Mouse (Mus musculus) liver, embryonic 11.5 days (tissue): ENCODE results near the gene Pacsin2. TPM values are rescaled to one million over a fixed set of nuclear protein-coding genes. Genes with fewer than 3 reads are reported as not detected.
A peak's percentile ranks its signal among the peaks of the same experiment; 100 is the strongest.

ENCODE experiments used
- ATAC-seq: fragments of 200-750 bp; cut with Nextera tagmentation; replicated peaks from 2 replicates; pipeline ENCODE4 v1.8.0; 2017; ENCODE audit warnings: moderate number of reproducible peaks, mild to moderate bottlenecking, moderate TSS enrichment, moderate library complexity; ENCODE audit not compliant: low FRiP score
- DNase-seq: peaks from one replicate; pipeline ENCODE4 v3.0.0-alpha.2; 2017; ENCODE audit warnings: low spot score
- H3K27ac ChIP-seq: fragments of 300-500 bp; sonication (generic); 2 replicates; pipeline ENCODE4 v1.5.1; 2014; ENCODE audit warnings: mild to moderate bottlenecking, low read depth, low read length, control low read depth
- H3K27me3 ChIP-seq: fragments of 300-500 bp; sonication (generic); replicated peaks from 2 replicates; pipeline ENCODE4 v1.6.1; 2014; ENCODE audit warnings: low read length, mixed read lengths; ENCODE audit not compliant: control insufficient read depth, insufficient read depth
- H3K36me3 ChIP-seq: fragments of 300-500 bp; sonication (generic); 2 replicates; pipeline ENCODE4 v1.6.1; 2014; ENCODE audit warnings: mild to moderate bottlenecking, low read length, moderate library complexity, mixed read lengths; ENCODE audit not compliant: control insufficient read depth, insufficient read depth
- H3K4me1 ChIP-seq: fragments of 300-500 bp; sonication (generic); replicated peaks from 2 replicates; pipeline ENCODE4 v1.6.1; 2014; ENCODE audit warnings: low read length, mixed read lengths; ENCODE audit not compliant: control insufficient read depth, insufficient read depth
- H3K4me2 ChIP-seq: fragments of 300-500 bp; sonication (generic); 2 replicates; pipeline ENCODE4 v1.6.1; 2014; ENCODE audit warnings: mild to moderate bottlenecking, control low read depth, moderate library complexity
- H3K4me3 ChIP-seq: fragments of 300-500 bp; sonication (generic); 2 replicates; pipeline ENCODE4 v1.5.1; 2014; ENCODE audit warnings: low read depth, low read length, control low read depth
- H3K9ac ChIP-seq: fragments of 300-500 bp; sonication (generic); 2 replicates; pipeline ENCODE4 v1.6.1; 2014; ENCODE audit warnings: low read depth, low read length, control low read depth
- H3K9me3 ChIP-seq: fragments of 300-500 bp; sonication (generic); 2 replicates; pipeline ENCODE4 v1.6.1; 2016; ENCODE audit warnings: low read length, inconsistent platforms, mixed read lengths; ENCODE audit not compliant: control insufficient read depth
- WGBS: fragments of 180-500 bp; shearing (Covaris S2); extraction: QIAGEN DNeasy Blood & Tissue Kit; methylation state at CpG from one replicate; pipeline ENCODE4 v1.1.7; 2014; 5-methylcytosine and 5-hydroxymethylcytosine counted together
- polyA plus RNA-seq: library from polyadenylated mRNA; unstranded; fragments of >200 nt; fragmentation: Nextera tagmentation; extraction: Ambion mirVana; gene quantifications from 2 replicates; pipeline ENCODE4 v1.2.1, GENCODE M21; 2014

The Pacsin2 gene
- polyA plus RNA-seq, 1 experiment from 2014 or later: 82.9 TPM

- Histone ChIP-seq H3K27ac (no peak overlapping the region), H3K27me3 (no peaks in the 10 kb centered on the region), H3K4me3 (no peak overlapping the region), H3K4me1 (peaks cover 13% of the 10 kb centered on the region), H3K9me3 (no peaks in the 10 kb centered on the region), H3K4me2 (no peak overlapping the region), H3K9ac (no peak overlapping the region), H3K36me3 (no peaks in the 10 kb centered on the region)
- WGBS: 76% methylated on average over 3 of the region's 3 CpGs
- ATAC-seq: no peak
- no peak for DNase-seq
Observed at GRCm38 (mm10) chr15:83360140-83360539, 104.3 kb downstream of the Pacsin2 start.

- 91% methylated on average over 1 of the region's 1 CpGs for WGBS
- DNase-seq: no peak
- no peaks in the 10 kb centered on the region for H3K9me3 ChIP-seq
- H3K27ac ChIP-seq: no peak overlapping the region
- no peak overlapping the region for H3K9ac ChIP-seq
- no peaks in the 10 kb centered on the region for H3K4me1 ChIP-seq
- no peaks in the 10 kb centered on the region for H3K27me3 ChIP-seq
- H3K4me2 ChIP-seq: no peak overlapping the region
- no peak for ATAC-seq
- H3K36me3 ChIP-seq: no peaks in the 10 kb centered on the region
- H3K4me3 ChIP-seq: no peak overlapping the region
Observed at GRCm38 (mm10) chr15:83358476-83358875, 105.9 kb downstream of the Pacsin2 start.

- H3K27ac ChIP-seq: no peak overlapping the region
- H3K36me3 ChIP-seq: no peaks in the 10 kb centered on the region
- H3K9me3 ChIP-seq: no peaks in the 10 kb centered on the region
- H3K4me2 ChIP-seq: no peak overlapping the region
- ATAC-seq (no peak), DNase-seq (no peak)
- H3K4me1 ChIP-seq: peaks cover 11% of the 10 kb centered on the region
- H3K27me3 ChIP-seq: no peaks in the 10 kb centered on the region
- WGBS: 88% methylated on average over 4 of the region's 4 CpGs
- no peak overlapping the region for H3K9ac ChIP-seq
- no peak overlapping the region for H3K4me3 ChIP-seq
Observed at GRCm38 (mm10) chr15:83351546-83351945, 112.9 kb downstream of the Pacsin2 start.

GRCm38 (mm10) chr15:83350859-83351258 lies 113.5 kb downstream of the Pacsin2 start:
- Histone ChIP-seq H3K9ac (peak overlapping the region; percentile 82; the same call in 1 of the 2 replicates), H3K27ac (no peak overlapping the region), H3K9me3 (no peaks in the 10 kb centered on the region), H3K36me3 (no peaks in the 10 kb centered on the region), H3K4me3 (no peak overlapping the region), H3K4me1 (peaks cover 11% of the 10 kb centered on the region), H3K27me3 (no peaks in the 10 kb centered on the region), H3K4me2 (peak overlapping the region; percentile 98)
- 56% methylated on average over 2 of the region's 2 CpGs for WGBS
- DNase-seq (no peak), ATAC-seq (no peak)

- peaks cover 18% of the 10 kb centered on the region for H3K4me1 ChIP-seq
- H3K9me3 ChIP-seq: no peaks in the 10 kb centered on the region
- under 1% methylated on average over 60 of the region's 60 CpGs for WGBS
- peak within 1 kb of the TSS; percentile 98 for H3K4me2 ChIP-seq
- no peaks in the 10 kb centered on the region for H3K36me3 ChIP-seq
- DNase-seq (peak; percentile 92), ATAC-seq (peak; percentile 92)
- H3K27ac ChIP-seq: peak within 1 kb of the TSS; percentile 53
- peak within 1 kb of the TSS; percentile 70 for H3K4me3 ChIP-seq
- H3K9ac ChIP-seq: peak within 1 kb of the TSS; percentile 82
- H3K27me3 ChIP-seq: no peaks in the 10 kb centered on the region
Observed at GRCm38 (mm10) chr15:83349954-83350711, 114.3 kb downstream of the Pacsin2 start, which contains the start of gene Arfgap3. TSS of gene Arfgap3 (minus strand) at chr15:83350247.

- Histone ChIP-seq H3K4me1 (peaks cover 25% of the 10 kb centered on the region), H3K36me3 (no peaks in the 10 kb centered on the region), H3K27me3 (no peaks in the 10 kb centered on the region), H3K27ac (peak overlapping the region; percentile 53), H3K9ac (peak overlapping the region; percentile 82), H3K4me2 (peak overlapping the region; percentile 98), H3K9me3 (no peaks in the 10 kb centered on the region), H3K4me3 (peak overlapping the region; percentile 70)
- ATAC-seq: no peak
- DNase-seq: no peak
- 14% methylated on average over 8 of the region's 8 CpGs for whole genome bisulfite sequencing
Observed at GRCm38 (mm10) chr15:83349225-83349953, 115.0 kb downstream of the Pacsin2 start.

- Histone ChIP-seq H3K4me1 (peaks cover 31% of the 10 kb centered on the region), H3K9ac (peak overlapping the region; percentile 82; the same call in 1 of the 2 replicates), H3K27me3 (no peaks in the 10 kb centered on the region), H3K27ac (no peak overlapping the region), H3K36me3 (no peaks in the 10 kb centered on the region), H3K4me2 (peak overlapping the region; percentile 98), H3K4me3 (peak overlapping the region; percentile 70), H3K9me3 (no peaks in the 10 kb centered on the region)
- WGBS: 67% methylated on average over 4 of the region's 4 CpGs
- no peak for DNase-seq
- no peak for ATAC-seq
Observed at GRCm38 (mm10) chr15:83348747-83349146, 115.7 kb downstream of the Pacsin2 start.

- 88% methylated on average over 15 of the region's 15 CpGs for whole genome bisulfite sequencing
- no peak overlapping the region for H3K27ac ChIP-seq
- H3K4me3 ChIP-seq: no peak overlapping the region
Observed at GRCm38 (mm10) chr15:83345898-83346529, 118.4 kb downstream of the Pacsin2 start.

More at GRCm38 (mm10) chr15:83345898-83346529, 118.4 kb downstream of the Pacsin2 start:
- H3K9ac ChIP-seq: 0 out of 2 replicates have a peak overlapping the region, but pooled peaks have one; percentile 22
- H3K4me1 ChIP-seq: peaks cover 35% of the 10 kb centered on the region
- H3K9me3 ChIP-seq: no peaks in the 10 kb centered on the region
- H3K4me2 ChIP-seq: no peak overlapping the region
- ATAC-seq (no peak), DNase-seq (no peak)
- H3K27me3 ChIP-seq: no peaks in the 10 kb centered on the region
- H3K36me3 ChIP-seq: no peaks in the 10 kb centered on the region
